Mouse (Mus musculus): ENCODE measurements around the gene Sncg. TPM values are rescaled to one million over a fixed set of nuclear protein-coding genes. Genes with fewer than 3 reads are reported as not detected.

Gene Sncg
- total and polyA plus RNA-seq, 2 experiments, result 0.45 to 0.46 TPM

GRCm38 (mm10) chr14:34345771-34346566, 28.6 kb downstream of the Sncg start:
- WGBS, result 30% methylated on average over 12 of the region's 12 CpGs
- Histone ChIP-seq H3K4me1 (ENCODE audit: control insufficient read depth, insufficient read depth, low read length) (peaks cover 34% of the 10 kb centered on the region), H3K4me3 (ENCODE audit: insufficient read depth, low read depth, low read length) (no peak overlapping the region), H3K9ac (ENCODE audit: low read depth, low read length) (peak overlapping the region; percentile 20; the same call in 1 of the 2 replicates), H3K27me3 (ENCODE audit: control insufficient read depth, insufficient read depth, low read length) (no peaks in the 10 kb centered on the region), H3K27ac (replicated peaks; ENCODE audit: insufficient read depth, low read depth, low read length) (peak overlapping the region; percentile 56), H3K36me3 (ENCODE audit: control insufficient read depth, insufficient read depth, low read length) (peaks cover 31% of the 10 kb centered on the region), H3K79me2 (ENCODE audit: control insufficient read depth, insufficient read depth, low read length) (no peaks in the 10 kb centered on the region)
- TF ChIP-seq CTCF (IDR thresholded peaks at IDR 0.05; ENCODE audit: low read depth, low read length), result peak; percentile 51
- TF ChIP-seq POLR2A (IDR thresholded peaks at IDR 0.05; ENCODE audit: extremely low read depth, insufficient read depth, low read length), result no peak
- peak; percentile 84 for DNase-seq (ENCODE audit: extremely low read depth, low read depth, low spot score)

- no peaks in the 10 kb centered on the region for H3K27me3 ChIP-seq (ENCODE audit: control insufficient read depth, insufficient read depth, low read length)
- H3K4me1 ChIP-seq (ENCODE audit: control insufficient read depth, insufficient read depth, low read length), result peaks cover 26% of the 10 kb centered on the region
- H3K4me3 ChIP-seq (ENCODE audit: insufficient read depth, low read depth, low read length), result no peak overlapping the region
- WGBS, result 55% methylated on average over 5 of the region's 5 CpGs
- no peak overlapping the region for H3K9ac ChIP-seq (ENCODE audit: low read depth, low read length)
- TF ChIP-seq POLR2A (IDR thresholded peaks at IDR 0.05; ENCODE audit: extremely low read depth, insufficient read depth, low read length), result no peak
- TF ChIP-seq CTCF (IDR thresholded peaks at IDR 0.05; ENCODE audit: low read depth, low read length), result no peak
- H3K27ac ChIP-seq (replicated peaks; ENCODE audit: insufficient read depth, low read depth, low read length), result 0 out of 2 replicates have a peak overlapping the region, but pooled peaks have one; percentile 3
- H3K36me3 ChIP-seq (ENCODE audit: control insufficient read depth, insufficient read depth, low read length), result peaks cover 44% of the 10 kb centered on the region
- H3K79me2 ChIP-seq (ENCODE audit: control insufficient read depth, insufficient read depth, low read length), result no peaks in the 10 kb centered on the region
- DNase-seq (ENCODE audit: extremely low read depth, low read depth, low spot score), result no peak
These were observed 30.2 kb downstream of the Sncg start for GRCm38 (mm10) chr14:34344361-34344760.

- no peak overlapping the region for H3K4me3 ChIP-seq (ENCODE audit: insufficient read depth, low read depth, low read length)
- H3K27me3 ChIP-seq (ENCODE audit: control insufficient read depth, insufficient read depth, low read length), result no peaks in the 10 kb centered on the region
- 58% methylated on average over 4 of the region's 4 CpGs for WGBS
- no peaks in the 10 kb centered on the region for H3K79me2 ChIP-seq (ENCODE audit: control insufficient read depth, insufficient read depth, low read length)
- no peak overlapping the region for H3K9ac ChIP-seq (ENCODE audit: low read depth, low read length)
- H3K4me1 ChIP-seq (ENCODE audit: control insufficient read depth, insufficient read depth, low read length), result peaks cover 21% of the 10 kb centered on the region
- TF ChIP-seq CTCF (IDR thresholded peaks at IDR 0.05; ENCODE audit: low read depth, low read length) (no peak), POLR2A (IDR thresholded peaks at IDR 0.05; ENCODE audit: extremely low read depth, insufficient read depth, low read length) (no peak)
- DNase-seq (ENCODE audit: extremely low read depth, low read depth, low spot score), result no peak
- no peak overlapping the region for H3K27ac ChIP-seq (replicated peaks; ENCODE audit: insufficient read depth, low read depth, low read length)
- peaks cover 54% of the 10 kb centered on the region for H3K36me3 ChIP-seq (ENCODE audit: control insufficient read depth, insufficient read depth, low read length)
These were observed 31.5 kb downstream of the Sncg start for GRCm38 (mm10) chr14:34343078-34343477.

GRCm38 (mm10) chr14:34341993-34342392, 32.6 kb downstream of the Sncg start:
- DNase-seq (ENCODE audit: extremely low read depth, low read depth, low spot score), result no peak
- H3K4me3 ChIP-seq (ENCODE audit: insufficient read depth, low read depth, low read length), result no peak overlapping the region
- peaks cover 63% of the 10 kb centered on the region for H3K36me3 ChIP-seq (ENCODE audit: control insufficient read depth, insufficient read depth, low read length)
- H3K4me1 ChIP-seq (ENCODE audit: control insufficient read depth, insufficient read depth, low read length), result peaks cover 10% of the 10 kb centered on the region
- H3K9ac ChIP-seq (ENCODE audit: low read depth, low read length), result no peak overlapping the region
- 60% methylated on average over 4 of the region's 4 CpGs for WGBS
- H3K27ac ChIP-seq (replicated peaks; ENCODE audit: insufficient read depth, low read depth, low read length), result no peak overlapping the region
- no peaks in the 10 kb centered on the region for H3K27me3 ChIP-seq (ENCODE audit: control insufficient read depth, insufficient read depth, low read length)
- no peaks in the 10 kb centered on the region for H3K79me2 ChIP-seq (ENCODE audit: control insufficient read depth, insufficient read depth, low read length)
- TF ChIP-seq POLR2A (IDR thresholded peaks at IDR 0.05; ENCODE audit: extremely low read depth, insufficient read depth, low read length) (no peak), CTCF (IDR thresholded peaks at IDR 0.05; ENCODE audit: low read depth, low read length) (no peak)

GRCm38 (mm10) chr14:34339446-34339845, 35.1 kb downstream of the Sncg start:
- WGBS, result 73% methylated on average over 1 of the region's 1 CpGs
- no peak for DNase-seq (ENCODE audit: extremely low read depth, low read depth, low spot score)
- TF ChIP-seq CTCF (IDR thresholded peaks at IDR 0.05; ENCODE audit: low read depth, low read length) (no peak), POLR2A (IDR thresholded peaks at IDR 0.05; ENCODE audit: extremely low read depth, insufficient read depth, low read length) (no peak)
- no peak overlapping the region for H3K9ac ChIP-seq (ENCODE audit: low read depth, low read length)
- peaks cover 86% of the 10 kb centered on the region for H3K36me3 ChIP-seq (ENCODE audit: control insufficient read depth, insufficient read depth, low read length)
- no peak overlapping the region for H3K4me3 ChIP-seq (ENCODE audit: insufficient read depth, low read depth, low read length)
- H3K27me3 ChIP-seq (ENCODE audit: control insufficient read depth, insufficient read depth, low read length), result no peaks in the 10 kb centered on the region
- peaks cover 4% of the 10 kb centered on the region; the same call in 1 of the 2 replicates for H3K4me1 ChIP-seq (ENCODE audit: control insufficient read depth, insufficient read depth, low read length)
- H3K79me2 ChIP-seq (ENCODE audit: control insufficient read depth, insufficient read depth, low read length), result no peaks in the 10 kb centered on the region
- H3K27ac ChIP-seq (replicated peaks; ENCODE audit: insufficient read depth, low read depth, low read length), result no peak overlapping the region

- WGBS, result 78% methylated on average over 5 of the region's 5 CpGs
- peaks cover 82% of the 10 kb centered on the region for H3K36me3 ChIP-seq (ENCODE audit: control insufficient read depth, insufficient read depth, low read length)
- DNase-seq (ENCODE audit: extremely low read depth, low read depth, low spot score), result no peak
These were observed 42.1 kb downstream of the Sncg start for GRCm38 (mm10) chr14:34332476-34332875.

More at GRCm38 (mm10) chr14:34332476-34332875, 42.1 kb downstream of the Sncg start:
- H3K4me3 ChIP-seq (ENCODE audit: insufficient read depth, low read depth, low read length), result no peak overlapping the region
- H3K4me1 ChIP-seq (ENCODE audit: control insufficient read depth, insufficient read depth, low read length), result no peaks in the 10 kb centered on the region
- H3K79me2 ChIP-seq (ENCODE audit: control insufficient read depth, insufficient read depth, low read length), result no peaks in the 10 kb centered on the region; the same call in 1 of the 2 replicates
- no peak for TF ChIP-seq POLR2A (IDR thresholded peaks at IDR 0.05; ENCODE audit: extremely low read depth, insufficient read depth, low read length)
- no peak for TF ChIP-seq CTCF (IDR thresholded peaks at IDR 0.05; ENCODE audit: low read depth, low read length)
- H3K9ac ChIP-seq (ENCODE audit: low read depth, low read length), result no peak overlapping the region
- H3K27me3 ChIP-seq (ENCODE audit: control insufficient read depth, insufficient read depth, low read length), result no peaks in the 10 kb centered on the region
- H3K27ac ChIP-seq (replicated peaks; ENCODE audit: insufficient read depth, low read depth, low read length), result no peak overlapping the region
